Mouse (Mus musculus) hindbrain, embryonic 15.5 days (tissue): Measurements from ENCODE around the gene Gm10401. TPM values are rescaled to one million over a fixed set of nuclear protein-coding genes. Genes with fewer than 3 reads are reported as not detected.

ENCODE experiments used
- ATAC-seq: fragments of 200-750 bp; cut with Nextera tagmentation; 2 replicates; pipeline ENCODE4 v1.8.0; 2017; ENCODE audit warnings: low read depth, moderate number of reproducible peaks, moderate TSS enrichment; ENCODE audit not compliant: low FRiP score
- H3K27ac ChIP-seq: fragments of 300-500 bp; sonication (generic); replicated peaks from 2 replicates; pipeline ENCODE4 v1.5.1; 2015; ENCODE audit warnings: mild to moderate bottlenecking, inconsistent platforms
- H3K27me3 ChIP-seq: fragments of 300-500 bp; sonication (generic); 2 replicates; pipeline ENCODE4 v1.6.1; 2015; ENCODE audit warnings: control low read depth, inconsistent platforms
- H3K36me3 ChIP-seq: fragments of 300-500 bp; sonication (generic); 2 replicates; pipeline ENCODE4 v1.6.1; 2015; ENCODE audit warnings: control low read depth, inconsistent platforms
- H3K4me1 ChIP-seq: fragments of 300-500 bp; sonication (generic); replicated peaks from 2 replicates; pipeline ENCODE4 v1.6.1; 2015; ENCODE audit warnings: control low read depth, inconsistent platforms
- H3K4me2 ChIP-seq: fragments of 300-500 bp; sonication (generic); 2 replicates; pipeline ENCODE4 v1.6.1; 2015; ENCODE audit warnings: moderate library complexity, mild to moderate bottlenecking, inconsistent platforms
- H3K4me3 ChIP-seq: fragments of 300-500 bp; sonication (generic); 2 replicates; pipeline ENCODE4 v1.5.1; 2015; ENCODE audit warnings: mild to moderate bottlenecking, inconsistent platforms
- H3K9ac ChIP-seq: fragments of 300-500 bp; sonication (generic); 2 replicates; pipeline ENCODE4 v1.6.1; 2015; ENCODE audit warnings: inconsistent platforms
- H3K9me3 ChIP-seq: fragments of 300-500 bp; sonication (generic); 2 replicates; pipeline ENCODE4 v1.6.1; 2016; ENCODE audit warnings: control low read depth, inconsistent platforms
- WGBS: fragments of 180-500 bp; shearing (Covaris S2); methylation state at CpG from one replicate; pipeline ENCODE4 v1.1.7; 2015; 5-methylcytosine and 5-hydroxymethylcytosine counted together
- polyA plus RNA-seq: library from polyadenylated mRNA; unstranded; fragments of >200 nt; fragmentation: Nextera tagmentation; extraction: Ambion mirVana; gene quantifications from 2 replicates; pipeline ENCODE4 v1.2.1, GENCODE M21; 2015

The Gm10401 gene
- polyA plus RNA-seq = 39.1 and 39.3 TPM in 2 replicates

DNA sequence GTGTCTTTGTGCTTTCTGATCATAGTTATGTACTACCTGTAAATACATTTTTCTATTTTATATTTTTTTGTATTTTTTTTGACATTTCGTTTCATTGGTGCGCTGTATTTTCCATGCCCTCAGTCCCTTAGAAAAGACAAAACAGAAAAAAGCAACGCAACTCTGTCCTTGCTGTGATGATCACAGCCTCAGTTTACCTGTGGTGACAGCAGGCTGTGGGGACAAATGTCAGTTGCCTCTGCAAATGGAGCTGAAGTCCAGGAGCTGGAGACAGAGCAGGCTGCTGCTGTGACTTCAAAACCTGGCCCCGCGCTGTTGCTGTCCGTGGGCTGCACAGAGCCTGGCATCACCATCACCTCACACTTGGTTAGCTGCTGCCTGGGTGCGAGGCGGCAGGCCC is at the start of gene Gm10401:
Gene Gm10401 (minus strand): TSS at position 101 of the 400 bp plus-strand sequence.
- WGBS = 96% methylated on average over 8 of the region's 8 CpGs
- Histone ChIP-seq H3K4me2 (no peak within 1 kb of the TSS), H3K9me3 (no peaks in the 10 kb centered on the region), H3K9ac (no peak within 1 kb of the TSS), H3K27ac (no peak within 1 kb of the TSS), H3K36me3 (peaks cover 43% of the 10 kb centered on the region), H3K4me1 (no peaks in the 10 kb centered on the region), H3K27me3 (no peaks in the 10 kb centered on the region), H3K4me3 (no peak within 1 kb of the TSS)
- ATAC-seq = no peak

DNA sequence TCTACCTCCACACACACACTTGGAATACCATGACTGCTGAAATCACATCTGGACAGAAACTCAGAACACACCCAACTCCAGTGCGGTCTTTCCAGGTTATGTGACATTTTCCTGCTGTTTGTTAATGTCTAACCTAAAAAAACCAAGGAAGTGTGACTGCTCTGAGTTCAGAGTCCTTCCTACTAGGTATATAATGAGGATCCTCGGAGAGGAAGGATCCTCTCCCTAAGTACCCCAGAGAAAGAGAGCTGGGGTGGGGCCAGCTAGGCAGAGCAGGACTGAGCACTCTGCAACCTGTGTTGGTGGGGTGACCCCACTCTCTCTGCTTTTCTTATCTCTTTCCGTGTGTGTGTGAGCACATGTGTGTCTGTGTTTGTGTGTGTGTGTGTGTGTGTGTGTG is 49.3 kb upstream of the Gm10401 start:
- H3K4me1 ChIP-seq = peaks cover 13% of the 10 kb centered on the region
- no peaks in the 10 kb centered on the region for H3K27me3 ChIP-seq
- no peak overlapping the region for H3K4me2 ChIP-seq
- no peak overlapping the region for H3K4me3 ChIP-seq
- H3K9ac ChIP-seq = no peak overlapping the region
- WGBS = 94% methylated on average over 3 of the region's 3 CpGs
- peaks cover 40% of the 10 kb centered on the region for H3K36me3 ChIP-seq
- H3K9me3 ChIP-seq = no peaks in the 10 kb centered on the region
- no peak for ATAC-seq
- no peak overlapping the region for H3K27ac ChIP-seq

DNA sequence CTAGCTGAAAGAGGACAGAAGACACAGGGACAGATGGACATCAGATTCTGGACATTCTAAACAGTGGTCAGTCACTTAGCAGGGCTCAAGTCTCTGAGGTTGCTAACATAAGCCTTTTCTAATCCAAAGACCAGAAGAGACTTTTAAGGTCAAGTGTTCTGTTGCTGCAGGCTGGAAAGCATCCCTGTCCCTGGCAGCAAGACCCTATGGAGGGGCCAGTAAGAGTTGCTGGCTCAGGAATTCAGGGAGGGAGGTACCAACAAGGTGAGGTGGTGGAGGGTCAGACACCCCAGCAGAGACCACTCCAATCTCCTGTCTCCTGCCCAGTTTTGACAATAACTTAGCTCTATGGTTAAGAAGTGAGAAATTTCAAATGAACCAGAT is 48.6 kb upstream of the Gm10401 start:
- Histone ChIP-seq H3K9ac (no peak overlapping the region), H3K27me3 (no peaks in the 10 kb centered on the region), H3K4me3 (no peak overlapping the region), H3K27ac (no peak overlapping the region), H3K4me2 (no peak overlapping the region), H3K4me1 (peaks cover 10% of the 10 kb centered on the region), H3K9me3 (no peaks in the 10 kb centered on the region), H3K36me3 (peaks cover 40% of the 10 kb centered on the region)
- no peak for ATAC-seq

DNA sequence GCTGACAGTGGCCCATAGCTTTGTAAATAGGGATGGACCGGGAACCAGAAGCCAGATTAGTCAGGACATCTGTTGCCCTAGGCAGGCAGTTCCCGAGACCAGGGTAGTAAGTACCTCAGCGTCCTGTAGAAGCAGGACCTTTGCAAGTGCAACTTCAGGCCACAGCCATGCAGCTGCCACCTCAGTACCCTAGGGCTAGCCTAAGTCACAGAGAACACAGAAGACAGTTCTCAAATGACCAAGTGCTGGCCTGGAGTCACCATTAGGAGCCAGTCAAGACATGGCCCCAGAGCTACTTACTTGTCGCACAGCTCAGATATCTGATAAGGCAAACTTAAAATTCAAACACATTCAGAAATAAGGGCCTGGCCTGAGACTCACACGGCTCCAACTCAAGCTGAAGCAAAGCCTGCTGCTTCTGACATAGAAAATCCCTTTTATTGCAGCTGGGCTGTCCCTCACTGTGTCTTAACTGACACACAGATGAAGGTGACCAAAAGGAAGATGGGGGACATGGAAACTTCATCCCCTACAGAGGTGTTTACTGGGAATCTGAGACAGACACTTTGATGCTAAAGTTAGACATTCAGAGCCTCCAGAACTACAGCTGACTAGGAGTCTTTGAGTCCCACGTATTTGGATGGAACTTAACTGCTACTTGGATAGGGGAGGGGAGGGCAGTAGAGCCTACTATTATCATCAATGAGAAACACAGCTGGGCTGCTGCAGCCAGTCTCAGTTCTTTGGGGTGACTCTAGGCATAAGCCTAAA is 48.1 kb upstream of the Gm10401 start:
- WGBS = 85% methylated on average over 6 of the region's 6 CpGs

DNA sequence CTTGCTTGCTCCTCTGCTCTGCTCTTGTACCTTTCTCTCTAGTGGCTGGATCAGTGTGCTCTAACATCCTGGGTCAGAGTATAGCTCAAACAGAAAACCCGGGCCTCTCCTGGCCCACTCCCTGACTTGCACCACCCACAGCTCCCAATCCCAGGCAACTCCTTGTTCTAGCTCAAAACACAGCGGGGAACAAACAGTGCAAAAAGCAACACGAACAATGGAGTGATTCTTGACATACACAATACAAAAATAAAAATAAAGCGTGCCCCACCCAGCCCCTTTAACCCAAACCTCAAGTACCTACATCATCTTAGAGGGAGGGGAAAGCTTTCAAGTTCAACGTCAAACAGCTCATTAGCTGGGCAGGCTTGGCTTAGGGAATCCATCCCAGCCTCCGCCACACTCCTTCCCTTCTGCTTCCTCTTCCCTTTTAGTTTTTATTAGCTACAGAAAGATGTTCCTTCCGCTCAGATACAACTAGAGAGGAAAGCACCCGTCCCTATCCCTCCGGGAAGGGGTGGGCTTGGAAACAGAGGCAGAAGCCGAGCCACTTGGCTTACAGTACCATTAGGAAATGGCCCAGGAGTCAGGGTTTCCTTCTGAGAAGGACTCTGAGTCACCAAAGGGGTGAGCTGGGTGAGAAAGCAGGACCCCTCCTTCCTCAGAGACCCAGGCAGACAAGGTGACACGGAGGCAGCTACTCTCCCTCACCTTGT is 47.3 kb upstream of the Gm10401 start:
- no peak overlapping the region for H3K27ac ChIP-seq
- no peak overlapping the region for H3K9ac ChIP-seq
- peaks cover 38% of the 10 kb centered on the region for H3K36me3 ChIP-seq
- H3K4me1 ChIP-seq = peaks cover 10% of the 10 kb centered on the region
- no peaks in the 10 kb centered on the region for H3K27me3 ChIP-seq
- 72% methylated on average over 11 of the region's 11 CpGs for WGBS
- no peak overlapping the region for H3K4me2 ChIP-seq
- H3K4me3 ChIP-seq = no peak overlapping the region
- no peaks in the 10 kb centered on the region for H3K9me3 ChIP-seq
- no peak for ATAC-seq

More for the DNA sequence above, 48.1 kb upstream of the Gm10401 start:
- H3K9ac ChIP-seq = no peak overlapping the region
- no peak overlapping the region for H3K27ac ChIP-seq
- no peak overlapping the region for H3K4me2 ChIP-seq
- H3K27me3 ChIP-seq = no peaks in the 10 kb centered on the region
- no peak for ATAC-seq
- H3K4me1 ChIP-seq = peaks cover 10% of the 10 kb centered on the region
- H3K9me3 ChIP-seq = no peaks in the 10 kb centered on the region
- H3K4me3 ChIP-seq = no peak overlapping the region
- H3K36me3 ChIP-seq = peaks cover 40% of the 10 kb centered on the region

DNA sequence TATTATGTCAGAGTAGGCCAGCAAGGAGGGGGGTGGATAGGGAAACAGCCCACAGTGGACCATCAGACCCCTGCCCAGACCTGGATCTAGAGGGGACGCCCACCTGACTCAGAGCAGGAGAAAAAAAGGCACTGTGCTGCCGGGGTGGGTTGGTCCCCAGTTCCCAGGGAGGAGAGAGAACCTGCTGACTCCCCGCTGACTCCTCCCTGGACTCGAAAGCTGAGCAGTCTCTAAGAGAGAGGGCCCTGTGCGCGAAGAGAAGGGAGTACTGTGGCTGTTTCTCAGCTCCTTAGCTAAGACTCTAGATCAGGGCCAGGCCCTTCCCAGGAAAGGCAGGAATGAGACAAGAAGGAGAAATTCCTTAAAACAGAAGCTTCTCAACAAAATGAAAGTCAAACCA is 46.4 kb upstream of the Gm10401 start:
- Histone ChIP-seq H3K4me2 (no peak overlapping the region), H3K9ac (no peak overlapping the region), H3K27me3 (no peaks in the 10 kb centered on the region), H3K27ac (no peak overlapping the region), H3K9me3 (no peaks in the 10 kb centered on the region), H3K4me3 (no peak overlapping the region), H3K36me3 (peaks cover 28% of the 10 kb centered on the region), H3K4me1 (peaks cover 10% of the 10 kb centered on the region)
- ATAC-seq = no peak
- WGBS = 73% methylated on average over 6 of the region's 6 CpGs

DNA sequence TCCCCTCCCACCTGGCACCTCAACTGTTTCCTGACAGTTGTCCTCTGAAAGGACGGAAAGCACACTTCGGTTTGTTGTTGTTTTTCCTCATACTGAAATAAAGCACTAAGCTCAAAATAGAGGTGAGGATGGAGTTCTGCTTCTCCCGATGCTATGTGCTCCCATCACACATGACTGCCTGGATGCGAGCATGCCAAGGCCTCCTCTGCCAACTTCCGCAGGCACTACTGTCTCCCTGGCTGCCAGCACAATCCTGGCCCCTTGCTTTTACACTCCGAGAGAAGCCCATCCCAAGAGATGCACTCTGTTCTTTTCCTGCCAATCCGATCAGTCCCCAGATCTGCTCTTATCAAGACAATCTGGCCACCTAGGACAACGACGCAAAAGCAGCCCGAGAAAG is 45.5 kb upstream of the Gm10401 start:
- Histone ChIP-seq H3K27ac (peak overlapping the region; percentile 39; the same call in 1 of the 2 replicates), H3K9me3 (no peaks in the 10 kb centered on the region), H3K4me1 (peaks cover 10% of the 10 kb centered on the region), H3K4me3 (no peak overlapping the region), H3K9ac (no peak overlapping the region), H3K27me3 (no peaks in the 10 kb centered on the region), H3K36me3 (peaks cover 24% of the 10 kb centered on the region), H3K4me2 (no peak overlapping the region)
- ATAC-seq = no peak
- WGBS = 72% methylated on average over 10 of the region's 10 CpGs

DNA sequence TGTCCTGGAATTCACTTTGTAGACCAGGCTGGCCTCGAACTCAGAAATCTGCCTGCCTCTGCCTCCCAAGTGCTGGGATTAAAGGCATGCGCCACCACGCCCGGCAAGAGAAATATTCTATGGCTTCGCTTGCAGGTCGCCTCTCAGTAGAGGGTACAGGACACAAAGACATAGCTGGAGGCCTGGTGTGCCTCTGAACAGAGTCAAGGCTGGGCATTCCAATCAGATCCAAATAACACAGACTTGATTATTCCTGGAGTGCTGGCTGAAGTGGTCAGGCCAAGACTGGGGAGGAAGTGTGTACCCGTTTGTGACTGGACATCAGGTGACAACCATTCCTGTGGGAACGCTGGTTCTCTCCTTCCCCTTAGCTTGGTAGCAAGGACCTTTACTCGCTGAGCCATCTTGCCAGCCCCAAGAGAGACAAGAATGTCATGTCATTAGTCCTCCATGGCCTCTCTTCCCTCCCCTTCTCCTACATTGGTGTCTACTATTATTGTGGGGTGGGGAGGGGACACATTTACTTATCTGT is 44.1 kb upstream of the Gm10401 start:
- Histone ChIP-seq H3K9me3 (no peaks in the 10 kb centered on the region), H3K36me3 (peaks cover 12% of the 10 kb centered on the region), H3K4me2 (no peak overlapping the region), H3K27ac (no peak overlapping the region), H3K4me1 (peaks cover 10% of the 10 kb centered on the region), H3K9ac (no peak overlapping the region), H3K27me3 (no peaks in the 10 kb centered on the region), H3K4me3 (no peak overlapping the region)
- WGBS = 86% methylated on average over 9 of the region's 9 CpGs
- no peak for ATAC-seq

DNA sequence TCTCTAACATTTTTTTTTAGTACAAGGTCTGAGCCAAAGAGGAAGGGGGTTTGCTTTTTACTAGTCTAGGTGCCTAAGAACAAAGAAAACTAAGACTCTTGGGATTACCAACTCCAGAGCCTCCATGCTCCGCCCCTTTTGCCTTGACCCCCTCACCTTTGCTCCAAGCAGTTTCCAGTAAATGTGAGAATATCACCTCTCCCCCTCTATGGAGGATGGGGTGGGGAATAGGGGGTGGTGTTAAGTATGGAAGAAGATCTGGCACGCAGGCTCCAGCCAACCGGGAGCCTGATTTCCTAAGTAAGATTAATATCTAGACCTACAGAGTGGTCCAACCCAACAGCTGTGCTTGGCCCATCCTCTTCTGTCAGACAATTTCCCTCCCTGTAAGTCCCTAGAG is 42.6 kb upstream of the Gm10401 start:
- no peaks in the 10 kb centered on the region for H3K9me3 ChIP-seq
- no peak overlapping the region for H3K4me2 ChIP-seq
- H3K27me3 ChIP-seq = no peaks in the 10 kb centered on the region
- 79% methylated on average over 3 of the region's 3 CpGs for WGBS
- peaks cover 10% of the 10 kb centered on the region for H3K4me1 ChIP-seq
- H3K4me3 ChIP-seq = no peak overlapping the region
- no peak overlapping the region for H3K9ac ChIP-seq
- no peak for ATAC-seq
- no peak overlapping the region for H3K27ac ChIP-seq
- H3K36me3 ChIP-seq = 0 out of 2 replicates have a peak, but pooled peaks cover 4% of the 10 kb centered on the region

DNA sequence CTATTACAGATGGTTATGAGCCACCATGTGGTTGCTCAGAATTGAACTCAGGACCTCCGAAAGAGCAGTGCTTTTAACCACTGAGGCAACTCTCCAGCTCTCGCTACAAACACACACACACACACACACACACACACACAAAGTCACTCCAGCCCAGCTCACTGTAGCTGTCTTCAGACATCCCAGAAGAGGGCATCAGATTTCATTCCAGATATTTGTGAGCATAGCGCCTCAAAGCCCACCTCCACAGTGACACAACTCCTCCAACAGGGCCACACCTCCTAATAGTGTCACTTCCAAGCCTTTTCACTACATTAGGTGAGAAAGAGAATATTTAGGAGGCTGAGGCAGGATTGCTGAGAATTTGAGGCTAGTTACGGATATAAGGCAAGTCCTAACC is 41.0 kb upstream of the Gm10401 start:
- no peak overlapping the region for H3K4me2 ChIP-seq
- H3K4me1 ChIP-seq = peaks cover 11% of the 10 kb centered on the region
- no peaks in the 10 kb centered on the region for H3K27me3 ChIP-seq
- no peak overlapping the region for H3K4me3 ChIP-seq
- 78% methylated on average over 4 of the region's 4 CpGs for WGBS
- ATAC-seq = no peak
- no peaks in the 10 kb centered on the region for H3K36me3 ChIP-seq
- no peaks in the 10 kb centered on the region for H3K9me3 ChIP-seq
- H3K27ac ChIP-seq = no peak overlapping the region
- H3K9ac ChIP-seq = no peak overlapping the region

DNA sequence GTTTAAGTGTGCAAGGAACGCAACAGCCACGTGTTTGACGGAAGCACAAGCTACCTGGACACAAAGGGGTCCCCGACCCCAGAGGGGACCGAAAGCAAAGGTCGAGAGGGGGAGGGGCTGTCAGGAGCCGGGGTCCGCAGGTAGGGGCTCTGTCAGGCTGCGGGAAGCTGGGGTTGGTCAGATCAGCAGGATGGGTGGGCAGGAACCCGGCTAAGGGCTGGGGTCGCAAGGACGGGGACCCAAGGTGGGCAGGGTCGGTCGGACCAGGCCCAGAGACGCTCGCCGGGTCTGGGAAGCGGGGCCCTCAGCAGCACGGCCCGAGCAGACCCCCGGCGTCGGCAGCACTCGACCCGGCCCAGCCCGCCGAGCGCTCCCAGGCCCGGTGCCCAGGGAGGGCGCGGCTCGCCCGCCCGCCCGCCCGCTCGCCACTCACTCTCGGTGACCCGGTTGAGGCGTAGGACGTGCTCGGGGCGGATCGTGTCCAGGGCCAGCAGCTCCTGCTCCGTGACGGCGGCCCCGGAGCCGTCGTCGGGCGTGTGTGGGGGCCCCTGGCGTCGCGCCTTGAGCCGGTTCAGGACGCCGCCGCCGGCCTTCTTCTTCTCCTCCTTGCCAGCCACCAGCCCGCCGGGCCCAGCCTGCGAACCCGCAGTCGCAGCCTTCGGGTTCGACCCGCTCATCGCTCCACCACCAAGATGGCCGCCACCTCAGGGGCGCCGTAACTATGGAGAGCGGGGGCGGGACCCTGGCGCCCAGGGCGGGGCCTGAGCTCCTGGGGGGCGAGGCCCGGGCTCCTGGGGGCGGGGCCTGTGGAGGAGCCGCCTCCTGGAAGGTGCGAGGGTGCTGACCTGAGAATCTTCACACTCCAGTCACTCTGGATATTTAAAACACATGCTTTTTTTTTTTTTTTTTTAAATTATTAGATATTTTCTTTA is 36.4 kb upstream of the Gm10401 start, which contains the start of gene Unc119b:
Gene Unc119b (minus strand): TSS at position 742 of the 932 bp plus-strand sequence.
- H3K36me3 ChIP-seq = peaks cover 8% of the 10 kb centered on the region
- peak within 1 kb of the TSS; percentile 81 for H3K4me3 ChIP-seq
- H3K9me3 ChIP-seq = no peaks in the 10 kb centered on the region
- no peaks in the 10 kb centered on the region for H3K27me3 ChIP-seq
- H3K4me2 ChIP-seq = peak within 1 kb of the TSS; percentile 85
- H3K27ac ChIP-seq = peak within 1 kb of the TSS; percentile 66
- peak within 1 kb of the TSS; percentile 68 for H3K9ac ChIP-seq
- peak; percentile 95 for ATAC-seq
- peaks cover 19% of the 10 kb centered on the region for H3K4me1 ChIP-seq
- 0% methylated on average over 58 of the region's 81 CpGs for WGBS
